12 mouse cellular contexts compared by ENCODE assay signal in genomic region chr4:107808655-107809054, GRCm38 (mm10).
"Had no signal": no experiment of that assay in that cellular context is flagged by ENCODE, and none has a peak within 500 bp of the region (broad histone marks: within the 10 kb centered on the region; RNA-seq: fewer than 3 reads in every experiment).

No protein-coding gene starts in this region.

- H3K9me3 ChIP-seq: limb, embryonic 10.5 days; lung, embryonic 15.5 days; midbrain, embryonic 13.5 days; neural tube, embryonic 12.5 days had no signal

- H3K27me3 ChIP-seq: midbrain, embryonic 13.5 days; neural tube, embryonic 12.5 days had no signal

- H3K4me3 ChIP-seq: left cerebral cortex, adult 2 months; limb, embryonic 10.5 days; lung, embryonic 15.5 days; midbrain, embryonic 13.5 days; myocyte; neural tube, embryonic 12.5 days had no signal

- DNase-seq: kidney, postnatal 25 days; lung, postnatal 14 days; thymus, adult 18-20 months; thymus, postnatal 14 days had no signal

- H3K4me2 ChIP-seq: liver, embryonic 11.5 days; lung, embryonic 15.5 days; midbrain, embryonic 13.5 days; neural tube, embryonic 12.5 days had no signal

- H3K27ac ChIP-seq: left cerebral cortex, adult 2 months; limb, embryonic 10.5 days; lung, embryonic 15.5 days; midbrain, embryonic 13.5 days; neural tube, embryonic 12.5 days; stomach, postnatal 0 days had no signal

- H3K36me3 ChIP-seq: lung, embryonic 15.5 days had no signal

- H3K9ac ChIP-seq: lung, embryonic 15.5 days; midbrain, embryonic 13.5 days; neural tube, embryonic 12.5 days had no signal

- ATAC-seq: midbrain, embryonic 13.5 days had no signal
